Mouse (Mus musculus) v-Abl transformed pro-B cells (cell line): ENCODE data around the gene Scrn2.

ENCODE experiments used
- in situ Hi-C, 2 experiments: fragments of 400-800 bp; cut with MboI; formaldehyde crosslinking; loops; one replicate each; pipeline ENCODE4 v1.15.1; 2025; ENCODE audit not compliant: unreplicated experiment in 2 of 2

Gene Scrn2

GRCm38 (mm10) chr11:97029686-97030417 is at the start of gene Scrn2:
Scrn2 (plus strand) TSS chr11:97029938.
- in situ Hi-C loops = loop anchor here (5.0 kb wide), 1 partner anchor 113 kb away; the partner anchor contains the start of gene Cdk5rap3 (in 2 of the 2)

GRCm38 (mm10) chr11:96980021-96980420 is 49.7 kb upstream of the Scrn2 start:
- in situ Hi-C loops = loop anchor here in 1 of 2 experiments (5.0 kb wide), 1 partner anchor 42 kb away; no protein-coding TSS in a partner anchor

- in situ Hi-C loops = loop anchor here in 1 of 2 experiments (5.0 kb wide), 1 partner anchor 41 kb away; no protein-coding TSS in a partner anchor
Observed at GRCm38 (mm10) chr11:96981461-96981860, 48.3 kb upstream of the Scrn2 start.

GRCm38 (mm10) chr11:96982355-96982754 is 47.4 kb upstream of the Scrn2 start:
- in situ Hi-C loops = loop anchor here in 1 of 2 experiments (5.0 kb wide), 1 partner anchor 40 kb away; no protein-coding TSS in a partner anchor

GRCm38 (mm10) chr11:96982859-96983258 is 46.9 kb upstream of the Scrn2 start, which contains the start of gene Sp2:
Sp2 (minus strand) TSS chr11:96982959.
- in situ Hi-C loops = loop anchor here in 1 of 2 experiments (5.0 kb wide), 1 partner anchor 39 kb away; no protein-coding TSS in a partner anchor

DNA sequence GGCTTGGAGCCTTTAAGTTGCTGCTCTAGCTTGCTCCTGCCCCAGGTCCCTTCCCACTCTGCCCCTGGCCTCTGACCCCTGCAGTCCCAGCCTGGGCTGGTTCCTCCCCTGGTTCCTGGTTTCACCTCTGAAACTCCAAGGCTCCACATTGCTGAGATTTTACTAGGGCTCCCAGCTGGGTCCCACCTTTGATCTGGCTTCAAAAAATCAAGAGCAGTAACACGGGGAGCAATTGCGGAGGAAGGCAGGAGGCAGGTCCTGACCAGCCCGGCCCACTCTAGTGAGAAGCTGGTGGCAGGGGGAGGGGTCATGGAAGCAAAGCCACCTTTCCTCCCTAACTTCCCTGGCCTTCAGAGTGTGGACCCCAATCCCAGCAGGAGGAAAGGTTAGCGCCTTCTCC is 44.8 kb upstream of the Scrn2 start:
- in situ Hi-C loops = loop anchor here (5.0 kb wide), 1 partner anchor 37 kb away; no protein-coding TSS in a partner anchor

- in situ Hi-C loops = loop anchor here in 1 of 2 experiments (5.0 kb wide), 1 partner anchor 36 kb away; no protein-coding TSS in a partner anchor
Observed at GRCm38 (mm10) chr11:96986463-96986862, 43.3 kb upstream of the Scrn2 start.

GRCm38 (mm10) chr11:96987873-96988655 is 41.7 kb upstream of the Scrn2 start:
- in situ Hi-C loops = loop anchor here in 1 of 2 experiments (5.0 kb wide), 1 partner anchor 34 kb away; no protein-coding TSS in a partner anchor

DNA sequence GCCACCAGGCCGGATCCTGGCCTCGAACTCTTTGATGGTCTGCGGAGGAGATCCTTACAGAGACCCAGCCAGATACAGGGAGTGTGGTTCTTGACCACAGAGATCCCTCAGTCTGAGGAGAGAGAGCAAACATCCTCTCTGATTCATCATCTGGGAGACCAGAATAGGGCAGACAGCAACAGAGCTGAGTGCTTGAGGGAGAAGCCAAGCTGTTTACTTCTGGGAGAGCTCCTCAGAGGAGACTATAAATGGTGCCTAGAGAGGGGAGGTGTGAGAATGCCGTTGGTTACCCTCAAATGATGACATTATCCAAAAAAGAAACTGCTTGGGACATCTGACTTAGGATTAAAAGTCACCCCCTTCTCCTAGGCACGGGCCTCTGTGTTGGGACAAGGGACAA is 38.2 kb upstream of the Scrn2 start:
- in situ Hi-C loops = no loop called here

GRCm38 (mm10) chr11:96992722-96993311 is 36.9 kb upstream of the Scrn2 start:
- in situ Hi-C loops = no loop called here

DNA sequence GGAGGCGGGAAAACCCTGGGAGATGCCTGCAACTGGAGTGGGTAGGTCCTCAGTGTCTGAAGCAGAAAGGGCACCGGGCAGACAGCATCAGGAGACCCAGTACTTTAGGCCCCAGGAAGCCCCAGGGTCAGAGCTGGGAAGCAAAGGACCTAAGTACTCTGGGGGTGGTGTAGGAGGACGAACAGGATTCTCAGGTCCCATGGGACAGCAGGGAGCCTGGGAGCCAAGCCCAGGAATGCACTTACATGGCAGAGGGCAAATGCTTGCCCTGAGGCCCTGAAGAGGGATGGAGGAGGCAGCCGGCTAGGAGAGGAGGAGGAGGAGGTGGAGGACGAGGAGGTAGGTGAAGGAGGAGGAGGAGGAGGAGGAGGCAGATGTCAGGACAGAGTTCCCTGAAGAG is 34.7 kb upstream of the Scrn2 start:
- in situ Hi-C loops = no loop called here

GRCm38 (mm10) chr11:96995836-96996772 is 33.6 kb upstream of the Scrn2 start:
- in situ Hi-C loops = no loop called here

DNA sequence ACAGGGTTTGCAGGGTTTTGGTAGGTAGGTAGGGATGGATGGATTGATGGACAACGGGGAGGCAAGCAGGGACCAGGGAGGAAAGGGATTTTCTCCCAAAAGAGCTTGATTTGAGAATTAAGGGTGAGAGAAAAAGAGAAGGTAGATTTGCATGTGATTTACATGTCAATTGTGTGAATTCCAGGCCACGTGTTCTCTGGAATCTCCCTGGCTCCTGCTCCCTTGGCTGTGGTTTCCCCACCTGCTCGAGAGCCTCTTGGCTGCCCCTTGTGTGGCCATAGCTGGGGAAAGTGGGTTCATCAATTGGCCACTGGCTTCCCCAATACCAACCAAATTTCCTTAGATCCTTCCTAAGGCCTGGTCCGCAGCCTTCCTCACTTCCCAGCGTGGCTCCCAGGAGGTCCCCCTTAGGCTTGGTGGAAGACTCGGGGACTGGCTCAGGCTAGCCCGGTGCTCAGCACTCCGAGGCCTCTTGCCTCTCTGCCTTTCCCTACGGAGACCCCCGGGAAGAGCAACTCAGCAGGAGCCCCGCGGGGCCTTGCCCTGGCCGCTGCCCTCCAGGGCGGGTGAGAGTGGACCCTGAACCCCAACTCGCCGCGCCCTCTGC is 32.9 kb upstream of the Scrn2 start:
- in situ Hi-C loops = no loop called here

- in situ Hi-C loops = no loop called here
Observed at GRCm38 (mm10) chr11:96997380-96997956, 32.3 kb upstream of the Scrn2 start.

DNA sequence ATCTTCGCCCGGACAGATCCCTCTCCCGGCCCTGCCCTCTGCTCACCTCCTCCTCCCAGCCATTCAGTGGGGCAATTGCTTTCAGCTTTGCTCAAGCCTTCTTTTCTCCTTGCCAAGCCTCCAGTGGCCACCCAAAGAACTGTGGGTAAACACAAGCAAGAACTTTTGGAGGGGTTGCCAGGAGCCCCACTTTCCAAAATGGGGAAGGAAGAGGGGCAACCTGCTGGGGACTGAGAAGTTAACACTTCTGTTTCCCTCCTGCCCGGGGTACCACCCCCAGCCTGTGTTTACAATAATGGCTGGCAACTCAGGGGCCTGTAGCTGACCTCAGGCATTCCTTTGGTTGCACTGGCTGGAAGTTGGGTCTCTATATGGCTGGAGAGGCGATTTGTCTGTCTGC is 26.6 kb upstream of the Scrn2 start:
- in situ Hi-C loops = no loop called here

GRCm38 (mm10) chr11:97007093-97007794 is 22.5 kb upstream of the Scrn2 start:
- in situ Hi-C loops = no loop called here

DNA sequence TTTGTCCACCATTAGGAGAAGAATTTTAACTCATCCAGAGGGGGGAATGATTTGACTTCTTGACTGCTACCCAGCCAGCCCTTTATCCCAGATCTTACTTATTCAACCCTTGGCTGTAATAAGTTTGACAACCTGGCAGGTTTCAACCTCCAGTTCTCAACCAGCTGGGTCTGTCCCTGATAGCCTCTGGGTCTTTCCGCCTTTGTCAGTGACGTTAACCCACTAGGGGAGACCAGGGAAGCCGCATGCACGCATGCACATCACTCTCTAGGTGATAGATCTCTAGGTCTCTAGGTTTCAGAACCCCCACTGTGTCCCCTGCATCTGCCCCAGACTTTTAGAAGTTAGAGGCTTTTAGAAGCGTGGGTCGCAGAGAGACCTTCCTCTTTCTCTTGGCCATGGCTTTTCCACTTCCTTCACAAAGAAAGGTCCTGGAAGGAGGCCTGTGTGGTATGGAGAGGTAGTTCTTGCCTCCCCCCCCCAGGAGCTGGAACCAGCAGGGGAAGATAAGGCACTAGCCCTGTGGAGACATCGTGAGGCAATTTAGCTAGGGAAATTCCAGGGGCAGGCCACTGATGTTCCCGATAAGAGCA is 20.4 kb upstream of the Scrn2 start:
- in situ Hi-C loops = no loop called here

- in situ Hi-C loops = no loop called here
Observed at GRCm38 (mm10) chr11:97013121-97013670, 16.5 kb upstream of the Scrn2 start, which contains the start of gene Sp6. Sp6 (plus strand) TSS chr11:97013394.
